Mouse (Mus musculus) lung, adult 2 months (tissue): Measurements from ENCODE around the gene Pmf1. TPM values are rescaled to one million over a fixed set of nuclear protein-coding genes. Genes with fewer than 3 reads are reported as not detected.

Experiments
- DNase-seq: peaks from one replicate; pipeline ENCODE4 v3.0.0; 2022
- H3K4me1 ChIP-seq: fragments of 200-500 bp; 2 replicates; pipeline ENCODE4 v1.6.1; 2011; ENCODE audit warnings: low read length; ENCODE audit not compliant: control insufficient read depth, insufficient read depth
- H3K4me3 ChIP-seq: fragments of 200-500 bp; replicated peaks from 2 replicates; pipeline ENCODE3; 2011; ENCODE audit warnings: low read depth, mild to moderate bottlenecking, control low read depth, low read length; ENCODE audit errors: extremely low read depth
- CTCF ChIP-seq: fragments of 200-500 bp; IDR thresholded peaks from 2 replicates; pipeline ENCODE4 v1.5.1; 2011; ENCODE audit warnings: mild to moderate bottlenecking, low read length, control low read depth; ENCODE audit not compliant: insufficient read depth
- POLR2A ChIP-seq: fragments of 200-500 bp; IDR thresholded peaks from 2 replicates; pipeline ENCODE4 v1.6.1; 2011; ENCODE audit warnings: low read depth, mild to moderate bottlenecking, control low read depth, low read length, borderline replicate concordance; ENCODE audit errors: extremely low read depth
- whole genome bisulfite sequencing: fragments of 180-500 bp; shearing (Covaris S2); methylation state at CpG from one replicate; pipeline ENCODE4 v1.1.7; 2018; 5-methylcytosine and 5-hydroxymethylcytosine counted together
- polyA plus RNA-seq: library from polyadenylated mRNA; depleted of rRNA; stranded (reverse); fragments of >200 nt; gene quantifications from 2 replicates; pipeline ENCODE4 v1.2.3, GENCODE M21; 2012

Pmf1 gene
- polyA plus RNA-seq, 1 experiment = 27.0 TPM

DNA sequence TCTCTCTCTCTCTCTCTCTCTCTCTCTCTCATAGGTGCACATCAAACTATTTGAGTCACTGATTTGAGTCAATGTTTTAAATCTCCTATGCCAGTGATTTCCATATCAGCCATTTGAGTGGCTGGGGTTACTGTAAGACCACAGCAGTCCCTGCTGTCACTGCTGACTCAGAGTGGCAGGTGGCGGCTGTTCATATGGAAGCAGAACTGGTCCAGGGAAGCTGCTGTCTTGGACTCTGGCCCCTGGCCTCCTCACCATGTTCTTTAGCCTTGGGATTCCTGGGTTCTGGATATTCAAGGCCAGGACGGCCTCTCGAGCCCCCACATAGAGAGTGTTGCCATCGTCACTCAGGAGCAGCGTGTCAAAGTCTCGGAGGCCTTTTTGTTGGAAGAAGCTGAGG is 42.6 kb upstream of the Pmf1 start:
- WGBS = 83% methylated on average over 6 of the region's 6 CpGs
- Histone ChIP-seq H3K4me3 (no peak overlapping the region), H3K4me1 (no peaks in the 10 kb centered on the region; the same call in 1 of the 2 replicates)
- DNase-seq = no peak
- no peak for TF ChIP-seq POLR2A
- no peak for TF ChIP-seq CTCF

DNA sequence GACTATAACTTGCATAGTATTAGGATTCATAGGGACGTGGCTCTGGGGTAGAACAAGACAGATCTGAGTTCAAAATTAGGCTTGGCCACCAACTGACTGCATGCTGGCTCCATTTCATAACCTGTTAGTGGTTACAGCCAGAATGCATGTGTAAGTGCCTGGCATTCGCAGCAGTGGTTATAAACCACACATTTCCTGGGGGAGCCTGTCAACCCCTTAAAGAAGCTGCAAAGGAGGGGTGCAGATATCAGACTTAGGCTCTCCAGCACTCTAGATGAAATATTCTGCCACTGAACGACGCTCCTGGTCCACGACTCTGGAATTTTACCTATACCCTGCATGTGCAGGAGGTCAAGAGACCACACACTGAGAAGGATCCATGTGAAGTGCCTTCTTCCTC is 42.1 kb upstream of the Pmf1 start:
- DNase-seq = no peak
- WGBS = 59% methylated on average over 5 of the region's 5 CpGs
- no peaks in the 10 kb centered on the region; the same call in 1 of the 2 replicates for H3K4me1 ChIP-seq
- H3K4me3 ChIP-seq = no peak overlapping the region
- no peak for TF ChIP-seq CTCF
- no peak for TF ChIP-seq POLR2A

DNA sequence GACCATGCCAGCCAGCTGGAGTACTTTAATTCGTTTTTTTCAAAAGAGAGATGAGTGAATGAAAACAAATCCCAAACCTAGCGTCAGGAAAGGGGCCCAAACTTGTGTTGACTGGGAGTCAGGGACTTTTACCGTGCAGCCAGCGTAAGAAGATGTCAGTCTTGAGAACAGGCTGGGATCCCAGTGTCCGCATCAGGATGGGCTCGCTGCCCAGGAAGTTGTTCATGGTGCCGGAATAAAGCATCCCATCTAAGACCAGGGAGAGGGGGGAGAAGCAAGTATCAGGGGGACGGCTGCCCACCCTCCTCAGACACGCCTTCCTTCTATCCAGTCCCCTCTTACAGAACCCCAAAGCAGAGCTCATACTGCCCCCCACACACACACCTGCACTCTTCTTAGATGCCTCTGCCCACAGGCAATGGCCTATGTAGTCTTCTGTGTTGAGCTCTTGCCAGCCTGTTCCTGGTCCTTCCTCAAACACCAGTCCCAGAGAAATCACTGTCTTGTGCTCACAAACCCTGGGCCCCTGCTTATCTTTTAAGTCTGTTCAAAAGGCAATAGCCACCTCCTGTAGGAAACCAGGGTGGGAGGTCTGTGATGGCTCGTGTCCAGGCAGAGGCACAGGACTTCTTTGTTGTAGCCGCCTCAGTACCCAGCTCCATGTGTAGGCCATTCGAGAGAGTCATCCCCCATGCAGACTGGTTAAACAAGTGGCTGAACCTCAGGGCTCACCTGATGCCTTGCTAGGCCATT is 40.4 kb upstream of the Pmf1 start:
- TF ChIP-seq CTCF (no peak), POLR2A (no peak)
- WGBS = 71% methylated on average over 12 of the region's 12 CpGs
- no peaks in the 10 kb centered on the region for H3K4me1 ChIP-seq
- H3K4me3 ChIP-seq = no peak overlapping the region
- no peak for DNase-seq

DNA sequence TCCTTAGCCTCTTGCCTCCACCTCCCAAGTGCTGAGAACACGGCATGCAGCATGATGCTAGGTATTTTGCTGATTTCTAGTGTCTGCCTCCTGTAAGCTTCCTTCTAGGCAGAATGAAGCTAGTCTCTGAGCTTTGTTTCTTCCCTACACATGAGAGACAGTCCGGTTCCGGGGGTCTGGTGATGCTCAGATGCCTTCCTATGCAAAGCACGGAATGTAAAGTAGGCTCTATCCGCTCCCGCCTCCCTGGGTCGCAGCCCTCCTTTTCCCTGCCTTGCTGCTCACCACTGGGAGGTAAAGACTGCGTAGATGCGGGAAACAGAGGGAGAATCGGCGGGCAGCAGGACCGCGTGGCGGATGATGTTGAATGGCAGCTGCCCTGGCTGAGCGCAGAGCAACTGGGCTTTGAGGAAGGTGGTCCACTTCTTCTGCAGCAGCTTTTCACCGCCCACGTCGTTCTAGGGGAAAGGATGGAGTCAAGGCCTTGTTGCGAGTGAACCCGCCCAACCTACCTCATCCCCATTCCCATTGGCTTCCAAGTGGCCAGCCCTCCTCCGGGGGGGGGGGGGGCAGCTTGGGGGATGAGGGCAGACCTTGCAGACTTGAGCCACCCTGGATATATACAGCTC is 39.4 kb upstream of the Pmf1 start:
- no peak overlapping the region for H3K4me3 ChIP-seq
- DNase-seq = no peak
- TF ChIP-seq CTCF (no peak), POLR2A (no peak)
- 25% methylated on average over 21 of the region's 21 CpGs for whole genome bisulfite sequencing
- H3K4me1 ChIP-seq = no peaks in the 10 kb centered on the region

DNA sequence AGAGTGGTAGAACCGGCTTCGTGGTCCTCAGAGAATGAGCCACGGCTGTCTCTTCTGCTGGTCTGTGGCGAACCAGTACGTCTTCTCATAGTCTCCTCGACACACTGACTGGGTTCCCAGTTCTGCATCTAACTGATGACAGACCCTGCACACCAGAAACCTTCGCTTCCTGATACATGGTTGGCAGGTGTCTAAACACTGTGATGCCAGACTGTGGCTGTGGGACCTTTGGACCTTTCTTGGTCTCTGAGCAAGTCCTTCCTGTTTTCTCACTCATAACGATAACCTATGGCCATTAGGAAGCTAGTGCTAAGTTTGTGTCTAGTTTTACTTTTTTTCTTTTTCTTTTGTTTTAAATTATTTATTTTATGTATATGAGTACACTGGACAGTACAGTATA is 38.3 kb upstream of the Pmf1 start:
- Histone ChIP-seq H3K4me3 (no peak overlapping the region), H3K4me1 (no peaks in the 10 kb centered on the region)
- TF ChIP-seq POLR2A = no peak
- no peak for TF ChIP-seq CTCF
- no peak for DNase-seq
- 74% methylated on average over 8 of the region's 8 CpGs for WGBS

DNA sequence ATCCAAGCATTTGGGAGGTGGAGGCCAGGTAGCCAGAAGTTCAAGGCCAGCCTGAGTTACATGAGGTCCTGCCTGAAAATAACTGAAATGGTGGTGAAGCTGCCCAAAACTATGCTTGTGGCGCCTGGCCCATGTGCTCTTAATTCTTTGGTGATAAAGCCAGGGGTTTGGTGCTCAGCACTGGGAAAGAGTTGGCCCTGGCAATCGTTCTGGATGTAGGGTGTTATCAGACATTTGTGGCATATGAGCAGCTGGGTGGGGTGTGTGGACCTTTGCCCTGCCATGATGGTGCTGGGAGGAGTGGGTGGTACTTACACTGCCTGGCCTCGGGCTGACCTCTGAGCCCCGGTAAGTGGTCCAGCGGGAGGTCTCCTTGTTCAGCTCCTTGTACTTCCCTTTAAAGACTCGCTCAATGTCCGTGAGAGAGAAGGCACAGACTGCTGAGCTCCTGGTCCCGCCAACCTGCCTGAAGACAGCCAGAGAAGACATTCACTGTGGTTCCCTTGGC is 37.6 kb upstream of the Pmf1 start:
- H3K4me1 ChIP-seq = no peaks in the 10 kb centered on the region
- TF ChIP-seq CTCF = no peak
- no peak for TF ChIP-seq POLR2A
- no peak for DNase-seq
- no peak overlapping the region for H3K4me3 ChIP-seq
- WGBS = 62% methylated on average over 8 of the region's 8 CpGs

DNA sequence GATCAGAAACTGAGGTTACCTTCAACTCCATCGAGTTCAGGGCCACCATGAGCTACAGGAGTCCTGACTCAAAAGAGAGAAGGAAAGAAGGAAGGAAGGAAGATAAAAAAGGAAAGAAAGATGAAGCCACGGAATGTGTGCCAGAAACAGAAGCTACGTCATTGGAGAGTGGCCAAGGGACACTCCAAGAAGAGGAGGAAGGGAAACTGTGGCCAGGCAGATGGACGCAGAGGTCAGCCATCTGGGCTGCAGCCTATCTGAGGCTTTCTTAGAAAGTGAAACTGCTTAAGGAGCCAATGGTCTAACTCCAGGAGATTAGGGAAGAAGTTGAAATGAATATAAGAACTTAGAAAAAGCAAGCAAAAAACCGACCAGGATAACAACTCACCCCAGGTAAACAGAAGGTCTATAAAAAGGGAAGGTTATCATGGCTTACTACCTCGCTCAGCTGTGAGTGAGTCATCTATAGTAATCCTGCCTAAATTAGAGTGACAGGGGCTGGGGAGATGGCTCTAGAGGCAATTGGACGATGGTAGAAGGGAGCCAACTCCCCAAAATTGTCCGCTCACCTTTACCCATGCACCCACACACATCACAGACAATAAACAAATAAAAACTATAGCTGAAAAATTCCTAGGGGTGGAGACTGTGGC is 36.5 kb upstream of the Pmf1 start:
- Histone ChIP-seq H3K4me3 (no peak overlapping the region), H3K4me1 (no peaks in the 10 kb centered on the region)
- WGBS = 44% methylated on average over 8 of the region's 8 CpGs
- no peak for TF ChIP-seq POLR2A
- no peak for TF ChIP-seq CTCF
- no peak for DNase-seq

DNA sequence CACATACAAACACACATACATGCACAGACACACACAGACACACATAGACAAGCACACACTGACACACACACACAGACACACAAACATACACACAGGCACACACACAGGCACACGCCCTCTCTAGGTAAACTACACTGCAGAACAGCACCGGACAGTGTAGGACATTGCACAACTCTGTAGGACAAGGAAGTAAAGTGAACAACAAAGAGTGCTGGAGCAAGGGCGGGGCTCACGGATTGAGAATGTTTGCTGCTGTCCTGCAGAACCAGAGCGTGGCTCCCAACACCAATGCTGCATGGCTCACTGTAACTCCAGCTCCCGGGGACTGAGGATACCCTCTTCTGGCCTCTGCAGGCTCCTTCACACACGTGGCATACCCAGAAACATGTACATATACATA is 32.8 kb upstream of the Pmf1 start:
- no peak for DNase-seq
- 39% methylated on average over 7 of the region's 7 CpGs for WGBS
- peaks cover 4% of the 10 kb centered on the region for H3K4me1 ChIP-seq
- TF ChIP-seq POLR2A = no peak
- TF ChIP-seq CTCF = no peak
- H3K4me3 ChIP-seq = no peak overlapping the region

DNA sequence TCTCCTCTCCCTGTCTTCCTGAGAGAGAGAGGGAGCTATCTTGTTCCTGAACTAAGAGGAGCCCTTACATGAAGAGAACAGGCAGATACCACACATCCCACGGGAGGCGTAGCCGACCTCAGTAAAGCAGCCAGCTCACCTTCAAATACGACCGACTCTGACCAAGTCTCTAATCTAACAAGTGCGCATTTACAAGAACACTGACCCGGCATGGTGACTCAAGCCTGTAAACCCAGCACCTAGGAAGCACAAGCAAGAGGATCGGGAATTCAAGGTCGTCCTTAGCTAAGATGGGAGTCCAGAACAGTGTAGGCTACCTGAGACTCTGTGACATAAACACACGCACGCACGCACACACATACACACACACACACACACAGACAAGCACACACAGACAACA is 32.4 kb upstream of the Pmf1 start:
- H3K4me3 ChIP-seq = no peak overlapping the region
- 81% methylated on average over 12 of the region's 12 CpGs for WGBS
- DNase-seq = no peak
- TF ChIP-seq CTCF (no peak), POLR2A (no peak)
- H3K4me1 ChIP-seq = peaks cover 4% of the 10 kb centered on the region
